Mouse (Mus musculus) lung, postnatal 0 days (tissue): ENCODE measurements at regions not wholly inside any gene's neighbourhood (a gene's known extent, or its start where the extent isn't known, plus 50 kb on each side); places are given as distances from the start of the nearest gene placed in this dataset.

Experiments
- CTCF ChIP-seq: IDR thresholded peaks from 2 replicates; pipeline ENCODE4 v1.5.1; 2016; ENCODE audit warnings: antibody characterized with exemption, mild to moderate bottlenecking
- EP300 ChIP-seq: IDR thresholded peaks from 2 replicates; pipeline ENCODE4 v1.6.1; 2016; ENCODE audit warnings: antibody characterized with exemption, mild to moderate bottlenecking, control low read depth

DNA sequence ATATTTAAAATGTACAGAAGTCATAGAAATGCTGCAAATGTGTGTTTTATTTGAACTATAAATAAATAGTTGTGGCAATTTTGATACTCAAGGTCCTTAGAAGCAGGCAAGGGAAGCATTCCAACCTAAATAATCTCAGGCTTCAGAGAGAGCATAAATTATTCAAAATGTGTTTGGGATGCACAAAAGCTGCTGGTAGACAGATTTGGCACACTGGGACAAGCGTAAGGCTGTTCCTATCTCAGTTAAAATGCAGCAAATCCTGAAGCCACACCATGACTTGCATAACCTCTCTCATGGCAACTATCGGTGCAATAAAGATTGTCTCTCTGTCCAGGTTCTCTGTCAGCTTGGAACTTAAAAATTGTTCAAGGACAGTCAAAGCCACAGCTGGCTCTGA, 812.3 kb upstream of the Adam24 start:
- TF ChIP-seq CTCF: no peak
- TF ChIP-seq EP300: no peak
